ENCODE assay signal across 9 mouse cellular contexts in the genomic region with DNA sequence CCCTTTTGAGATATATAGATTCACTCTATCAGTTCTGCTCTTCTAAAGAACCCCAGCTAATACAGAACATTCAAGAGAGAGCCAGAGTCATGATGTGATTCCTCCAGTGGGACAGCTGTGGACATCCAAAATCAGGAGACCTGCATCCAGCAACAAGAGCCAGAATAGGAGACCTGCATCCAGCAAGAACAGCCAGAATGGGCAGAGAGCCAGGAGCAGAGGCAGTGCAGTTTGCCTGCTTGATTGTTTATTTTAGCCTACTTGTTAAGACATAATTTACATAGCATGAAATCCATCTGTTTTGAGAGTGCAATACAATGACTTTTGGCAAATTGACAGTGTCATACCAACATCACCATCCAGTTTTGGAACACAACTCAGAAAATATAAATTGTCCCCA.
DNase-seq lines count a peak whose midpoint lies in the region; ATAC-seq and TF ChIP-seq lines count a peak whose summit lies in the region.
"Had no signal": no experiment of that assay in that cellular context is flagged by ENCODE, and none has a peak within 500 bp of the region (broad histone marks: within the 10 kb centered on the region; RNA-seq: fewer than 3 reads in every experiment).

No protein-coding gene starts in this region.

- ATAC-seq in forebrain, embryonic 15.5 days (replicated peaks) = no peak
- no peak for ATAC-seq in intestine, embryonic 16.5 days

- H3K27ac ChIP-seq in forebrain, embryonic 15.5 days (replicated peaks) = 0 out of 2 replicates have a peak overlapping the region, but pooled peaks have one; percentile 25
- no peak overlapping the region for H3K27ac ChIP-seq in forebrain, embryonic 10.5 days
- peak overlapping the region; percentile 36; the same call in 1 of the 2 replicates for H3K27ac ChIP-seq in layer of hippocampus, adult 2 months
- H3K27ac ChIP-seq in intestine, embryonic 16.5 days (ENCODE audit: low read length) = no peak overlapping the region

- no peak overlapping the region for H3K9ac ChIP-seq in forebrain, embryonic 15.5 days (replicated peaks)
- no peak overlapping the region for H3K9ac ChIP-seq in intestine, embryonic 16.5 days (ENCODE audit: low read depth, low read length)

- no peak for DNase-seq in forebrain, embryonic 10.5 days (ENCODE audit: extremely low spot score, low spot score)
- DNase-seq in layer of hippocampus, adult 2 months (ENCODE audit: low spot score in 2 of 2) = no peak
- DNase-seq in layer of hippocampus, adult 9-10 months (ENCODE audit: low spot score) = no peak
- peak; percentile 54 for DNase-seq in cerebellum, adult 11-12 months
- DNase-seq in gastrocnemius, postnatal 25 days = peak; percentile 16
- DNase-seq in adrenal gland, adult 18-20 months (ENCODE audit: low spot score in 2 of 2) = no peak

- TF ChIP-seq CTCF in layer of hippocampus, adult 2 months (conservative IDR thresholded peaks at IDR 0.05) = no peak

- no peaks in the 10 kb centered on the region for H3K36me3 ChIP-seq in forebrain, embryonic 15.5 days
- peaks cover 5% of the 10 kb centered on the region; the same call in 1 of the 2 replicates for H3K36me3 ChIP-seq in forebrain, embryonic 10.5 days (replicated peaks)
- 0 out of 2 replicates have a peak, but pooled peaks cover 3% of the 10 kb centered on the region for H3K36me3 ChIP-seq in intestine, embryonic 16.5 days (ENCODE audit: control insufficient read depth, insufficient read depth, low read length)

- H3K4me3 ChIP-seq in forebrain, embryonic 15.5 days = no peak overlapping the region
- H3K4me3 ChIP-seq in forebrain, embryonic 10.5 days = no peak overlapping the region
- no peak overlapping the region for H3K4me3 ChIP-seq in layer of hippocampus, adult 2 months
- H3K4me3 ChIP-seq in intestine, embryonic 16.5 days (ENCODE audit: low read length) = no peak overlapping the region
- H3K4me3 ChIP-seq: myocyte had no signal

- no peaks in the 10 kb centered on the region for H3K27me3 ChIP-seq in forebrain, embryonic 15.5 days
- H3K27me3 ChIP-seq in forebrain, embryonic 10.5 days (ENCODE audit: poor library complexity, severe bottlenecking) = no peaks in the 10 kb centered on the region
- H3K27me3 ChIP-seq in intestine, embryonic 16.5 days (replicated peaks; ENCODE audit: control insufficient read depth, insufficient read depth, low read length) = no peaks in the 10 kb centered on the region

- H3K9me3 ChIP-seq in forebrain, embryonic 15.5 days = no peaks in the 10 kb centered on the region
- H3K9me3 ChIP-seq in forebrain, embryonic 10.5 days = no peaks in the 10 kb centered on the region
- H3K9me3 ChIP-seq in intestine, embryonic 16.5 days (ENCODE audit: control insufficient read depth, low read length) = peaks cover 3% of the 10 kb centered on the region; the same call in 1 of the 2 replicates

- peaks cover 9% of the 10 kb centered on the region for H3K4me1 ChIP-seq in forebrain, embryonic 15.5 days
- H3K4me1 ChIP-seq in forebrain, embryonic 10.5 days = no peaks in the 10 kb centered on the region
- H3K4me1 ChIP-seq in intestine, embryonic 16.5 days (ENCODE audit: control insufficient read depth, insufficient read depth, low read length) = peaks cover 8% of the 10 kb centered on the region

- H3K4me2 ChIP-seq in forebrain, embryonic 15.5 days (replicated peaks) = no peak overlapping the region
- no peak overlapping the region for H3K4me2 ChIP-seq in intestine, embryonic 16.5 days (ENCODE audit: low read depth, low read length)

Comparison
In these comparisons a context has a peak if more than half of its experiments do, and no peak if none do; other contexts are left out.
1. H3K27ac ChIP-seq: peak in forebrain, embryonic 15.5 days (single experiment) and layer of hippocampus, adult 2 months (single experiment); none in forebrain, embryonic 10.5 days (single experiment) and intestine, embryonic 16.5 days (single experiment).
2. DNase-seq: peak in cerebellum, adult 11-12 months (single experiment) and gastrocnemius, postnatal 25 days (single experiment); none in forebrain, embryonic 10.5 days (single experiment), layer of hippocampus, adult 2 months (0 of 2), layer of hippocampus, adult 9-10 months (single experiment) and adrenal gland, adult 18-20 months (0 of 2).